Comparison of ENCODE assay signal across 8 mouse cellular contexts in the genomic region with DNA sequence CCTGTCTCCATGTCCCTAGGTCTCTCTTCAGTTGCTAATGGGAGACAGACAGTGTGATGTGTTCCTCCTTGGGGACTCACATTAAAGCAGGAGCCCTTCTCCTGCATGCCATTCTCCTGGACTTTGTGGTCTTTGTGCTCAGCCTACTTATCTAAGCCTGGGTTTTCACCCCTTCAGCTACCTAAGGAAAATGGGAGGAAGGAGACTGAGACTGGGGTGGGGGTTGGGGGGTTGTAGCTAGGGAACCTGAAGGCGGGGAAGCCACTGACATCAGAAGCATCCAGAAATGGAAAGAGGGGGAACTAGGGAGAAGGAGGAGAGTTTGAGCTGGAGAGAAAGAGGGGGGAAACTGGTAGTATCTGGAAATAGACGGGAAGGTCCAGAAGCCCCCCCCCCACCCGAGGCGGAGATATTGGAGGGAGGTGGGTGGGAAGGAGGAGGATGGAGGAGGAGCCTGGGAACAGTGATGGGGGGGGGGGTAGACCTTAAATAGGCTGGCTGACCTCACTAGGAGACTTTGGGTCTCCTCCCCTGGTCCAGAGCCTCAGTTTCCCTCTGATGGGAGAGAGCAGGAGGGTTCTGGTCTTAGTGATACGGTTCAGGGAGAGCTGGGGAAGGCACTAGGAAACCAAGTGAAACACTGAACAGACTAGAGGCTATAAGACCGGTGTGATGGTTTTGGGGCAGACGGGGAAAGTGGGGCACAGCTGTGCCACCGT. TPM values are rescaled to one million over a fixed set of nuclear protein-coding genes. Genes with fewer than 3 reads are reported as not detected.
A peak's percentile ranks its signal among the peaks of the same experiment; 100 is the strongest.
DNase-seq lines count a peak whose midpoint lies in the region; ATAC-seq and TF ChIP-seq lines count a peak whose summit lies in the region.

No protein-coding gene starts in this region.

- 22% methylated on average over 8 of the region's 8 CpGs for WGBS in kidney, adult 2 months
- WGBS in midbrain, embryonic 16.5 days = 13% methylated on average over 8 of the region's 8 CpGs

- no peak for TF ChIP-seq POLR2A in kidney, adult 2 months (IDR thresholded peaks at IDR 0.05; ENCODE audit: low read depth, low read length)

- intact Hi-C loops in gastrocnemius, postnatal 14 days (cut with DNase I; ENCODE audit: low total_unique reads) = loop anchor here (5.0 kb wide), 1 partner anchor 40 kb away; no protein-coding TSS in a partner anchor

- H3K9ac ChIP-seq in midbrain, embryonic 16.5 days (ENCODE audit: low read depth, low read length) = peak overlapping the region; percentile 94

- no peak overlapping the region for H3K27ac ChIP-seq in kidney, adult 2 months (ENCODE audit: insufficient read depth, low read depth, low read length)
- H3K27ac ChIP-seq in midbrain, embryonic 16.5 days (ENCODE audit: low read length) = peak overlapping the region; percentile 97

- H3K4me1 ChIP-seq in kidney, adult 2 months (ENCODE audit: control insufficient read depth, insufficient read depth, low read length) = no peaks in the 10 kb centered on the region
- peaks cover 59% of the 10 kb centered on the region for H3K4me1 ChIP-seq in midbrain, embryonic 16.5 days (ENCODE audit: control insufficient read depth, insufficient read depth, low read length)

- ATAC-seq in midbrain, embryonic 16.5 days = peak; percentile 2; the same call in 1 of the 2 replicates

- no peaks in the 10 kb centered on the region for H3K9me3 ChIP-seq in midbrain, embryonic 16.5 days (replicated peaks; ENCODE audit: control insufficient read depth, low read length, poor library complexity, severe bottlenecking)

- no peaks in the 10 kb centered on the region for H3K36me3 ChIP-seq in kidney, adult 2 months (ENCODE audit: control insufficient read depth, insufficient read depth, low read length)
- peaks cover 5% of the 10 kb centered on the region; the same call in 1 of the 2 replicates for H3K36me3 ChIP-seq in midbrain, embryonic 16.5 days (ENCODE audit: control insufficient read depth, insufficient read depth, low read length)

- no peaks in the 10 kb centered on the region for H3K27me3 ChIP-seq in kidney, adult 2 months (replicated peaks; ENCODE audit: control insufficient read depth, insufficient read depth, low read length)
- H3K27me3 ChIP-seq in midbrain, embryonic 16.5 days (ENCODE audit: control insufficient read depth, insufficient read depth, low read depth, low read length) = no peaks in the 10 kb centered on the region

- H3K4me3 ChIP-seq in kidney, adult 2 months (ENCODE audit: insufficient read depth, low read depth, low read length) = peak overlapping the region; percentile 55; the same call in 1 of the 2 replicates
- peak overlapping the region; percentile 68 for H3K4me3 ChIP-seq in midbrain, embryonic 16.5 days (ENCODE audit: low read depth, low read length)

- H3K4me2 ChIP-seq in midbrain, embryonic 16.5 days (ENCODE audit: low read length) = peak overlapping the region; percentile 72

- DNase-seq in kidney, adult 2 months = no peak
- no peak for DNase-seq in kidney, adult 8-10 months
- DNase-seq in cerebellum, postnatal 25 days = peak; percentile 35 to 38
- DNase-seq in frontal cortex, postnatal 36 days (ENCODE audit: low spot score in 2 of 2) = peak; percentile 30 to 41
- no peak for DNase-seq in gastrocnemius, postnatal 14 days
- DNase-seq in kidney, postnatal 25 days = no peak
- DNase-seq in kidney, postnatal 14 days = no peak

- no peak for TF ChIP-seq CTCF in kidney, adult 2 months (conservative IDR thresholded peaks at IDR 0.05; ENCODE audit: insufficient read depth, insufficient read length, low read depth, low read length)

RNA-seq across cellular contexts. Expression of a gene that starts 1.2 kb away (rescaled TPM):
- 4.0 and 5.6 TPM in 2 replicates for polyA plus RNA-seq in kidney, adult 2 months (2012; rRNA removed)
- 36.6 and 40.0 TPM in 2 replicates for polyA plus RNA-seq in midbrain, embryonic 16.5 days (2015; fragmentation: Nextera tagmentation; extraction: Ambion mirVana)
- total RNA-seq in gastrocnemius, postnatal 14 days (2021) = under 1 TPM; 0.33 to 0.45 TPM

RNA-seq across cellular contexts. Expression of a gene that starts 5.0 kb away (rescaled TPM):
- polyA plus RNA-seq in kidney, adult 2 months (2012; rRNA removed) = 15.8 and 19.1 TPM in 2 replicates
- polyA plus RNA-seq in midbrain, embryonic 16.5 days (2015; fragmentation: Nextera tagmentation; extraction: Ambion mirVana) = 13.4 and 15.4 TPM in 2 replicates
- 10 to 100 TPM; 19.7 to 24.2 TPM for total RNA-seq in gastrocnemius, postnatal 14 days (2021)

RNA-seq across cellular contexts. Expression of a gene that starts 22.5 kb away (rescaled TPM):
- 0.16 and 0.41 TPM in 2 replicates for polyA plus RNA-seq in kidney, adult 2 months (2012; rRNA removed)
- 2.3 and 2.4 TPM in 2 replicates for polyA plus RNA-seq in midbrain, embryonic 16.5 days (2015; fragmentation: Nextera tagmentation; extraction: Ambion mirVana)
- 1 to 10 TPM; 6.6 to 7.0 TPM for total RNA-seq in gastrocnemius, postnatal 14 days (2021)

RNA-seq across cellular contexts. Expression of a gene that starts 25.5 kb away (rescaled TPM):
- 0.57 and 4.3 TPM in 2 replicates for polyA plus RNA-seq in kidney, adult 2 months (2012; rRNA removed)
- 0.11 TPM in 1 of 2 replicates, not detected in the other for polyA plus RNA-seq in midbrain, embryonic 16.5 days (2015; fragmentation: Nextera tagmentation; extraction: Ambion mirVana)
- under 1 TPM; 0.27 to 0.51 TPM for total RNA-seq in gastrocnemius, postnatal 14 days (2021)

RNA-seq across cellular contexts. Expression of a gene that starts 33.2 kb away (rescaled TPM):
- 4.2 and 4.3 TPM in 2 replicates for polyA plus RNA-seq in kidney, adult 2 months (2012; rRNA removed)
- 18.2 and 19.5 TPM in 2 replicates for polyA plus RNA-seq in midbrain, embryonic 16.5 days (2015; fragmentation: Nextera tagmentation; extraction: Ambion mirVana)
- total RNA-seq in gastrocnemius, postnatal 14 days (2021) = 1 to 10 TPM; 4.6 to 5.0 TPM

Comparison
In these comparisons a context has a peak if more than half of its experiments do, and no peak if none do; other contexts are left out.
1. DNase-seq: peak in cerebellum, postnatal 25 days (2 of 2) and frontal cortex, postnatal 36 days (2 of 2); none in kidney, adult 2 months (single experiment), kidney, adult 8-10 months (0 of 2), gastrocnemius, postnatal 14 days (single experiment), kidney, postnatal 25 days (0 of 2) and kidney, postnatal 14 days (single experiment).